Mouse (Mus musculus) heart, adult 8-10 months (tissue): ENCODE results near the gene Ctnnbl1. TPM values are rescaled to one million over a fixed set of nuclear protein-coding genes. Genes with fewer than 3 reads are reported as not detected.
A peak's percentile ranks its signal among the peaks of the same experiment; 100 is the strongest.

Experiments
- DNase-seq: peaks from one replicate; pipeline ENCODE4 v3.0.0; 2022; ENCODE audit warnings: low spot score
- total RNA-seq, 4 experiments: library from RNA; stranded (reverse); gene quantifications; 2 replicates each; pipeline ENCODE4 v1.2.4; 2022

Ctnnbl1 gene
- total RNA-seq, 4 experiments from 2014 or later = 8.9 to 14.3 (median 10.1) TPM

DNA sequence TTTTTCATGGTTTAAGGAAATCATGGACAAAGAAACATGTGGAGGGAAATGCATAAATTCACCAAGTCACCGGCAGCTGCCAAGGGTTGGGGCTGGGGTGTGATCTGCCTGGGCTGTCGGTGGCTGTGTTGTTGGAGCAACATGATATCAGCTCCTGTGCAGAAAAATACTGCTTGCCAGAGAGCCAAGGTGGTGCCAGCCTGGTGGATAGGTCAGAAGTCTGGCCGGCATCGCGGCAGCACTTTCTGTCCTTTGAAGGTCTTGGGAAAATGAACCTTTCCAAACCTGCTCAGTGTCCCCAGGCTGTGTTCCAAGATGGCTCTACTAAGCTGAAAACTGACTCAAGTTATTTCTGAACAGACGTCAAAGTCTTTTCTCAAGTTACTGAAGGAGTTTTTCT is 133.0 kb downstream of the Ctnnbl1 start:
- DNase-seq = peak; percentile 29

- peak; percentile 68 for DNase-seq
These were observed 136.0 kb downstream of the Ctnnbl1 start for GRCm38 (mm10) chr2:157873223-157873622.

- no peak for DNase-seq
These were observed 136.5 kb downstream of the Ctnnbl1 start for GRCm38 (mm10) chr2:157873691-157874090.

GRCm38 (mm10) chr2:157875111-157875510 is 137.9 kb downstream of the Ctnnbl1 start:
- no peak for DNase-seq

- DNase-seq = no peak
These were observed 140.2 kb downstream of the Ctnnbl1 start for GRCm38 (mm10) chr2:157877394-157877793.

- DNase-seq = no peak
These were observed 140.8 kb downstream of the Ctnnbl1 start for GRCm38 (mm10) chr2:157877967-157878366.

- no peak for DNase-seq
These were observed 144.7 kb downstream of the Ctnnbl1 start for GRCm38 (mm10) chr2:157881939-157882338.

DNA sequence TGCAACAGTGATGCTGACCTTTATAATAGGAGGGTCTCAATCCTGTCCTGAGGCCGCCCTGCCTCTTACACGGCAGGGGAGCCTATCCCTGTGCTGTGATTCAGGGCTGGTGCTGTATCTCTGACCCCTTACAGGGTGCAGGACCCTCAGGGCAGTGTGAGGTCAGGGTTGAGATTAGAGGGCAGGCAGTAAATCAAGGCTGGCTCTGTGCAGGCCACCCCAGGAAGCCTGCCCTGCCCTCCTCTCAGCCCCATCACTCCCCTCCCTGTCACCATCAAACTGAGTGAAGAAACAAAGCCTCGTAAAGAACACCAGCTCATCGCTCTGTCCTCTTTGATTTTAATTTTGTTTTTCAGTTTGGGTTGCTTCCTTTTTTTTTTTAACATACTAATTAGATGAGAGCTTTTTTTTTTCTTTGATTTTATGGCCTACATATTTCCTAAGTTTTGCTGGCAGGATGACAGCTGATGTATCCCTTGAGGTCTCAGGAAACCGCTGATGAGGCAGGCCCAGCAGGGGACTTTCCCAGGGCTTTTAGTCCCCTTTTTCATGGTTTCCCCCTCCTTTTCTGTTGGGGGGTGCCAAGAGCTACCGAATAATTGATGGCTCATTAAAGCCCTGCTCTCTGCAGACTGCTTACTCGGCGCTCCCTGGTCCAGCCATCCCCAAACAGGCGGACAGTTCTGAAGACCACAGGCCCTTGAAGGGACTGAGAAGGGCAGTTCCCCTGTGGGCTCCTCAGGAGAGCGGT is 150.2 kb downstream of the Ctnnbl1 start:
- DNase-seq = no peak

GRCm38 (mm10) chr2:157891166-157891565 is 154.0 kb downstream of the Ctnnbl1 start:
- no peak for DNase-seq

DNA sequence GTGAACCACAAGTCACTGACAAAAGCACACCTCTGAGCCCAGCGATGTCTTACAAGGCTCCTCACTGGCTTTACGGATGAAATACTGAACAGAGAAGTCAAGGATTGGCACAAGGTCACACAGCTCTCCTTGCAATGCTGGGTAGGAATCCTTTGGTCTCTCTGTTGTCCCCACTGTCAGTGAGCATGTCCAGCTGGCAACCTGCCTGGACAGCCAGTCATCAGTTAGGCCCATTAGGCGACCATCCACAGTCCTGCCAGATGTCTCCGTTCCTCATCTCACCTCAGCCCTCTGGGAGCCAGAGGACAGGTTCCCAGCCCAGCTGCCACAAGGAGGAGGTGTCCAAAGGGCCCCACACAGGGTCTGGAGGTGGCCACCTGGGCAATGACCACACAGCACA is 159.9 kb downstream of the Ctnnbl1 start:
- no peak for DNase-seq

DNA sequence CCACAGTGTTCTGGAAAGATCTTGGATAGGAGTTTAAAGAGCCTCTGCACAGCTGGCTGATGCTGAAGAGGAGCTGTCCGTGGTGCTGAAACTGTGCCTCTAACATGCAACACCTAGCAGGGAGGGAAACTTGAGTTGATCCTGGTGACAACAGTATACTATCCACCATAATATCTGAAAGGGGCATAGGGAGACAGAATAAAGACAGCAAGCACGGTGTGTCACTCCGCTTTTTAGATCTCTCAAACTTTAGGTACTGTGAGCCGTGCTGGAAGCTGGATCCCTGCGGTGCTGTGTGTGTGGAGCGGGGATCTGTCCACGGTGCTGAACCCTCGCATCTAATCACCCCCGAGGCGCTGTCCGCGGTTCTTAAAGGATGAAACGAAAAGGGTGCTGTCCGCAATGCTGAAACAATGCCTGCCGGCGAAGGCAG is 176.0 kb downstream of the Ctnnbl1 start:
- peak; percentile 62 for DNase-seq

DNA sequence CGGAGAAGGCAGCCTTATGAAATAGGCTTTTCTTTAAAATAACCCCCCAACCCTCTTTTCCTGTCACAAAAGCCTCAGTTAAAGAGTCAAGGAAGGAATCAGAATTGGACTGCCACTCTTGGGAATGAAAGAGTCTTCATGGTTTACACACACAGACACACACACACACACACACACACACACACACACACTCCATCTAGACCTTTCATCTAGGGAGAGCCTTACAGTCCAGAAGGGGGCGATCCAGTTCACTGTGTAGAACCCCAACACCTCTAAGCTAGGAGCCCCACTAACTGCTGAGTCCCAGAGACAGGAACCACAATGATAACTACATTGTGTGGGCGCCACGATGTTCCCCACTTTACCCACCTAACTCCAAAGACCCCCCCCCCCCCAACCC is 176.5 kb downstream of the Ctnnbl1 start:
- no peak for DNase-seq

- no peak for DNase-seq
These were observed 177.0 kb downstream of the Ctnnbl1 start, which contains the start of gene Vstm2l for GRCm38 (mm10) chr2:157914105-157914764. Gene Vstm2l, plus strand, starts transcription at chr2:157914653.

DNA sequence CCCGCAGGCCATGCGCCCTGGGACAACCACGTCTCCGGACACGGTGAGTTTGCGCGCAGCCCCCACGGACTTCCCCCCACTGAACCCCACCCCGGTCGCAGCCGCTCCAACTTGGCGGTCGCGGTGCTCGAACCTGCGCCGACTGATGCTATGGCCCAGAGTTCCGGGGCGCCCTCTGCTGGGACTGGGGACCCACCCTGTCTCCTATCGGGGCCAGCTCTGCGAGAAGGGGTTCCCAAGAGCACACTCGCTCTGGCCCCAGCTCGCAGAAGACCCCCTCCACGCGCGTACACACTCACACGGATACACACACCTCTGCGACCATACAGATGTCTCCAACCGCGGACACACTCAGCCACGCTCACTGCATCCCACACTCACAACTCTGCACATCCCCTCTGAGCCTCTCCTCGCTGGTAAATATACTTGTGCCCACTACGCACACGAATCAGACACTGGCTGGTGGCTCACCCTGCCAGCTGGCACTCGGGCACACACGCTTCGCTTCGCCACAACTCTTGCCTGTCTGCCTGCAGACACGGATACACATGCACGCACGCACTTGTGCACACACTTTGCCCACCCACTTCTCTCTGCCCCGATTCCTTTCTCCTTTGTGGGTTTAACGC is 177.8 kb downstream of the Ctnnbl1 start:
- no peak for DNase-seq

DNA sequence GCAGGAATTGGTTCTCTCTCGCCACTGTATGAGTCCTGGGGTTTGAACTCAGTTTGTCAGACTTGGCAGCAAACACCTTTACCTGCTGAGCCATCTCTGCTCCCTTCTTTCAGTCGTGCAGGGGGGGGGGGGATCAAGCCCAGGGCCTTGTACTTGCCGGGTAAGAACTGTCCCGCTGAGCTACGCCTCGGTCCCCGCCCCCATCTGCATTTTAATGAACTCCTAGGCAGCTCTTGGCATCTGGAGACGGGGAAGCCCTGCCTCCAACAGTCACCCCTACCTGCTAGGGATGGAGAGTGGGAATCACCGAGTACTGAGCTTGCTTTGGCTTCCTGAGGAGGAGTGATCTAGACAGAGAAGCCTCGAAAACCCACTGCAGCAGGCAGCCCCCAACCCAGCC is 181.3 kb downstream of the Ctnnbl1 start:
- DNase-seq = no peak

DNA sequence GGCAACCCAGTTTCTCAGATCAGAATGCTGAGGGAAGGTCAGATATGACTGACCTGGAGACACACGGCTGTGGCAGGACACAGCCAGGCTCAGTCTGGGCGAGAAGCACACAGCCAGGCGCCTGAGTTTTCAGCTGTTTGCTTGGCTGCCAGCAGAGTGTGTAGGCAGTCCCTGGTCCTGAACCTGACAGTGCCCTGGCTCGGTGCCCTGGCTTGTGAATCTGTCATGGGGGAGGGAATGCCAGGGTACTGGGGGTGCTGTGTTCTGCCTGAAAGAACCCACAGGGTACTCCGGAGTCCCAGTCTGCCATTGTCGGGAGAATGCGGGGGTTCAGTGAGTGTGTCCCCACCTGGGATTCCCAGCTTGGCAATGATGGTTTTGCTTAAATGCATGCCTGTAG is 184.3 kb downstream of the Ctnnbl1 start:
- no peak for DNase-seq

DNA sequence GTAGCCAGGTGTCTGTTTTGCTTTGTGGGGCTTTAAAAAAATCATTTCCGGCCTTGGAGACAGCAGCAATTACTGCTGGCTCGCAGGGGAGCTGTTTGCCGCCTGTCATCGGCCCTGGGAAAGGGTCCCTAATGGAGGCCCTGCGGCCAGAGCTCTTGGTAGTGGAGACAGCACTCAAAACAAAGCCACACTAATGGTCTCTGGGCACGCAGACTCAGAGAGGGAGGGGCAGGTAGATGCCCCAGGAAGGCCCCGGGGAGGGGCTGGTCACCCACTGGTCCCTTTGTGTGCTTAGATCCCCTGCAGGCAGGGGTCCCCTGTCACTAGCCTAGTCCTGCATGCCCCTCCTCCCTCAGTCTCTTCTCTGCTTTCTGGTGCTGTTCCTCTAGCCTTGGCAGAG is 186.2 kb downstream of the Ctnnbl1 start:
- no peak for DNase-seq

- no peak for DNase-seq
These were observed 187.3 kb downstream of the Ctnnbl1 start for GRCm38 (mm10) chr2:157924504-157924903.

DNA sequence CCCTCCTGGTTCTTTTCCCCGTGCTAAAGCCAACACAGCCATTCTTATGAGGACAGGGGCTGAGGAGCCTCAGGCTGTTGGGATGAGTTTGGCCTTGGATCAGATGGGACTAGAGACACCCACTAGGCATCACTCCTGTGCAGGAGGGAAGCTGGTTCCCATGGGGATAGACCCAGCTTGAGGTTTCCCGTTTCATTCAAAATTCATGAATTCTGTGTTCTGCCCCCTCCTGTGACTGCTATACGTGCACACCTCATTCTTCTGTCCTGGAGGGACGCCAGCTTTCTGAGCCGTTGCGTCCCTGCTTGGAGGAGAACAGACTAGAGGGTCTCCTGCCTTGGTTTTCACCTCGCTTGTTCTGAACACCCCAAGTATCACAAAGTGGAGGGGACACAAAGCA is 189.3 kb downstream of the Ctnnbl1 start:
- DNase-seq = no peak

DNA sequence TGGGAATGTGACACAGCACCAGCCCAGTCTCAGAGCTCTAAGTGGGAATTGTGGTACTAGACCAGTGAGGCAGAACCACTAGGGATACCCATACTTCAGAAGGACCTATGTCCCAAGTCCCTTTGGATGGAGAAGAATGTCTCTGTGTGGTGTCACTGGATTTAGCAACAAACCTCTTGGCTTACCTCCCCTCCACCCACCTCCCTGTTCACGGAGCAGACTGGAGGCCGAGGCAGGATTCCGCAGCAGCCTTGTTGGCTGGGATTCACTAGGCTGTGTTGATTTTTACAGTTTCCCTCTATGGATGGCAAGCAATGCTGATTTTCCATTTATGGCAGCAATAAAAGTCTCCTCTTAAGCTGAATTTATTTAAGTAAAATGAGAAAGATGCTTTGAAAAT is 189.7 kb downstream of the Ctnnbl1 start:
- DNase-seq = no peak

GRCm38 (mm10) chr2:157927397-157927796 is 190.2 kb downstream of the Ctnnbl1 start:
- no peak for DNase-seq

DNA sequence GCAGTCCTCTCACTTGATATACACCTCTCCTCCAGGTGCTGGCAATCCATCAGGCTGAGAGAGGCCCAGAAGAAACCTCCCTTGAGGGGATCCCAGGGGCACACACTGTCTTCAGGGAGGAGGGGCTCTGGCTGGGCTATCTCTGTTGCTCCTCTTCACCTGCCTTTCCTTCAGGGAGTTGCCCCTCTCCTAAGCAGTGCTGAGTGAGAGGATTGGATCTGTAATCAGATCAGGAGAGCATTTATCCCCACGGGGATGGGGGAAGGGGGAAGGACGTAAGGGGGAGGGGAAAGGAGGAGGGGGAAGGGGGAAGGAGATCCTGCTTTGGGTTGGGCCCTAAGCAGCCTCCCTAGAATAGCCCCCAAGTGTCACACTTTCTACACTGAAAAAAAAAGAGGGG is 190.6 kb downstream of the Ctnnbl1 start:
- no peak for DNase-seq

- DNase-seq = no peak
These were observed 195.5 kb downstream of the Ctnnbl1 start for GRCm38 (mm10) chr2:157932655-157933054.
